24 mouse cellular contexts compared by ENCODE assay signal in the genomic region with DNA sequence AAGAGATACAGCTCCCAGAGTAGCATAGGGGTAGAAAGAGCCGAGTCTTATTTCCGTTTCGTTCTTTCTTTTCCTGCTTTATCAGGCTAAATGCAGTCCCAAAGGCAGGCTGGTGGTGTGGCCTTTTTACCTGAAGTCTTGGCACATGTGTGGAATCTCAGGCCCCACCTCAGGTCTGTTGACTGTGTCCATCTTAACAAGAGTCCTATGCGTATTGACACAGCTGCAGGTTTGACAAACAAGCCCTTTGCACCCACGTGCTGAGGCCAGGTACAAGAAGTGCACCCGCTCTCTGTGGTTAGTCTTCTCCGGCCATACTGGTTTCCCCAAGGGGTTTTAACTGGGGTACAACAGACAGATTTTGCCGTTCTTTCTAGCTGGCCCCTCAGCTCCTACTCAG.
DNase-seq lines count a peak whose midpoint lies in the region; ATAC-seq and TF ChIP-seq lines count a peak whose summit lies in the region.
"Had no signal": no experiment of that assay in that cellular context is flagged by ENCODE, and none has a peak within 500 bp of the region (broad histone marks: within the 10 kb centered on the region; RNA-seq: fewer than 3 reads in every experiment).

No protein-coding gene starts in this region.

- WGBS in liver, embryonic 16.5 days (ENCODE audit: insufficient replicate concordance) = 55% methylated on average over 8 of the region's 8 CpGs
- 59% methylated on average over 8 of the region's 8 CpGs for WGBS in stomach, postnatal 0 days
- WGBS in kidney, embryonic 15.5 days = 90% methylated on average over 8 of the region's 8 CpGs

- peak; percentile 57 for ATAC-seq in liver, embryonic 16.5 days (ENCODE audit: low read depth)
- peak; percentile 96 for ATAC-seq in stomach, postnatal 0 days (ENCODE audit: low FRiP score, low TSS enrichment)
- no peak for ATAC-seq in kidney, embryonic 15.5 days (replicated peaks; ENCODE audit: low FRiP score)
- ATAC-seq in activated CD4-positive, CD25-positive, alpha-beta regulatory T cell, adult 4 months = no peak

- no peak overlapping the region for H3K4me2 ChIP-seq in liver, embryonic 16.5 days (ENCODE audit: low read depth, low read length)
- H3K4me2 ChIP-seq in stomach, postnatal 0 days (replicated peaks; ENCODE audit: low read depth) = no peak overlapping the region
- H3K4me2 ChIP-seq in kidney, embryonic 15.5 days = no peak overlapping the region
- H3K4me2 ChIP-seq: embryonic facial prominence, embryonic 15.5 days; hindbrain, embryonic 14.5 days; midbrain, embryonic 11.5 days; neural tube, embryonic 15.5 days had no signal

- H3K36me3 ChIP-seq in liver, embryonic 16.5 days (ENCODE audit: control insufficient read depth, insufficient read depth) = no peaks in the 10 kb centered on the region
- H3K36me3 ChIP-seq in stomach, postnatal 0 days (ENCODE audit: control insufficient read depth, insufficient read depth, low read length) = no peaks in the 10 kb centered on the region
- H3K36me3 ChIP-seq in kidney, embryonic 15.5 days = no peaks in the 10 kb centered on the region
- H3K36me3 ChIP-seq: embryonic facial prominence, embryonic 15.5 days; forebrain, embryonic 10.5 days; neural tube, embryonic 15.5 days had no signal

- H3K4me3 ChIP-seq in layer of hippocampus, adult 2 months = no peak overlapping the region
- H3K4me3 ChIP-seq in liver, embryonic 16.5 days (ENCODE audit: low read depth, low read length) = no peak overlapping the region
- H3K4me3 ChIP-seq in stomach, postnatal 0 days (ENCODE audit: low read depth, low read length) = no peak overlapping the region
- H3K4me3 ChIP-seq in kidney, embryonic 15.5 days (replicated peaks) = no peak overlapping the region
- H3K4me3 ChIP-seq: embryonic facial prominence, embryonic 15.5 days; forebrain, embryonic 10.5 days; myocyte; neural tube, embryonic 15.5 days had no signal

- DNase-seq in layer of hippocampus, adult 2 months (ENCODE audit: low spot score in 2 of 2) = no peak
- DNase-seq in layer of hippocampus, postnatal 10 days (ENCODE audit: low spot score in 2 of 2) = no peak
- peak; percentile 56 for DNase-seq in lung, postnatal 10 days
- DNase-seq in stomach, postnatal 0 days (ENCODE audit: low spot score) = peak; percentile 89
- no peak for DNase-seq in kidney, postnatal 10 days
- DNase-seq: adrenal gland, adult 2 months; cerebellum, postnatal 10 days; embryo, embryonic 11 days; gastrocnemius, postnatal 10 days; heart, postnatal 14 days; kidney, adult 8-10 months; kidney, postnatal 4 days; left cerebral cortex, postnatal 4 days; right cerebral cortex, postnatal 25 days had no signal

- H3K27ac ChIP-seq in layer of hippocampus, adult 2 months = peak overlapping the region; percentile 9; the same call in 1 of the 2 replicates
- no peak overlapping the region for H3K27ac ChIP-seq in liver, embryonic 16.5 days (ENCODE audit: low read length)
- peak overlapping the region; percentile 82 for H3K27ac ChIP-seq in stomach, postnatal 0 days (replicated peaks)
- H3K27ac ChIP-seq in kidney, embryonic 15.5 days = no peak overlapping the region
- H3K27ac ChIP-seq: embryonic facial prominence, embryonic 15.5 days; forebrain, embryonic 10.5 days; hindbrain, embryonic 14.5 days; macrophage; neural tube, embryonic 15.5 days had no signal

- H3K9ac ChIP-seq in liver, embryonic 16.5 days (ENCODE audit: low read depth, low read length) = no peak overlapping the region
- no peak overlapping the region for H3K9ac ChIP-seq in stomach, postnatal 0 days (ENCODE audit: low read length)
- no peak overlapping the region for H3K9ac ChIP-seq in kidney, embryonic 15.5 days
- H3K9ac ChIP-seq: embryonic facial prominence, embryonic 15.5 days; hindbrain, embryonic 14.5 days; neural tube, embryonic 15.5 days had no signal

- TF ChIP-seq CTCF in layer of hippocampus, adult 2 months (conservative IDR thresholded peaks at IDR 0.05) = no peak
- TF ChIP-seq CTCF in stomach, postnatal 0 days (IDR thresholded peaks at IDR 0.05; ENCODE audit: low read depth) = no peak

- no peak for TF ChIP-seq EP300 in stomach, postnatal 0 days (optimal IDR thresholded peaks at IDR 0.05)

- H3K4me1 ChIP-seq in liver, embryonic 16.5 days (ENCODE audit: control insufficient read depth, low read depth, low read length) = peaks cover 6% of the 10 kb centered on the region
- no peaks in the 10 kb centered on the region for H3K4me1 ChIP-seq in stomach, postnatal 0 days (replicated peaks; ENCODE audit: control insufficient read depth, insufficient read depth)
- H3K4me1 ChIP-seq in kidney, embryonic 15.5 days = peaks cover 6% of the 10 kb centered on the region; the same call in 1 of the 2 replicates

- H3K27me3 ChIP-seq in liver, embryonic 16.5 days (ENCODE audit: control insufficient read depth, insufficient read depth, low read depth, low read length) = no peaks in the 10 kb centered on the region
- no peaks in the 10 kb centered on the region for H3K27me3 ChIP-seq in stomach, postnatal 0 days (ENCODE audit: control insufficient read depth, insufficient read depth, low read length)
- peaks cover 3% of the 10 kb centered on the region; the same call in 1 of the 2 replicates for H3K27me3 ChIP-seq in kidney, embryonic 15.5 days
- H3K27me3 ChIP-seq: embryonic facial prominence, embryonic 15.5 days; neural tube, embryonic 15.5 days had no signal

- H3K9me3 ChIP-seq in liver, embryonic 16.5 days (replicated peaks; ENCODE audit: control insufficient read depth, low read length) = no peaks in the 10 kb centered on the region
- no peaks in the 10 kb centered on the region for H3K9me3 ChIP-seq in stomach, postnatal 0 days (ENCODE audit: control insufficient read depth, low read length)
- H3K9me3 ChIP-seq in kidney, embryonic 15.5 days (replicated peaks) = no peaks in the 10 kb centered on the region
- H3K9me3 ChIP-seq: embryonic facial prominence, embryonic 15.5 days; forebrain, embryonic 10.5 days; neural tube, embryonic 15.5 days had no signal

Comparison
In these comparisons a context has a peak if more than half of its experiments do, and no peak if none do; other contexts are left out.
1. DNase-seq: peak in lung, postnatal 10 days (single experiment) and stomach, postnatal 0 days (single experiment); none in layer of hippocampus, adult 2 months (0 of 2), layer of hippocampus, postnatal 10 days (0 of 2) and kidney, postnatal 10 days (single experiment).
2. H3K27ac ChIP-seq: peak in layer of hippocampus, adult 2 months (single experiment) and stomach, postnatal 0 days (single experiment); none in liver, embryonic 16.5 days (single experiment) and kidney, embryonic 15.5 days (single experiment).
3. ATAC-seq: peak in liver, embryonic 16.5 days (single experiment) and stomach, postnatal 0 days (single experiment); none in kidney, embryonic 15.5 days (single experiment) and activated CD4-positive, CD25-positive, alpha-beta regulatory T cell, adult 4 months (single experiment).